Mouse (Mus musculus): ENCODE results near the gene Rnf150. TPM values are rescaled to one million over a fixed set of nuclear protein-coding genes. Genes with fewer than 3 reads are reported as not detected.

The Rnf150 gene
- total and polyA plus RNA-seq, 3 experiments, result not detected

GRCm38 (mm10) chr8:82843697-82844096 lies 19.5 kb upstream of the Rnf150 start:
- Histone ChIP-seq H3K4me3 (ENCODE audit: control insufficient read depth in 1 of 2, insufficient read depth in 1 of 2, low read depth in 2 of 2, low read length in 2 of 2) (no peak overlapping the region), H3K27me3 (ENCODE audit: control insufficient read depth in 1 of 2, insufficient read depth in 2 of 2, low read length in 2 of 2) (no peaks in the 10 kb centered on the region), H3K36me3 (ENCODE audit: control insufficient read depth in 1 of 2, insufficient read depth in 2 of 2, low read length in 2 of 2) (peaks cover 0 to 25% of the 10 kb centered on the region in 2 experiments; a peak in 2 of 4 replicates), H3K27ac (ENCODE audit: control insufficient read depth, low read depth, low read length) (no peak overlapping the region), H3K4me1 (ENCODE audit: control insufficient read depth in 1 of 2, insufficient read depth in 2 of 2, low read length in 2 of 2) (peaks cover 13 to 18% of the 10 kb centered on the region in 2 experiments), H3K79me2 (ENCODE audit: control insufficient read depth, insufficient read depth, low read length, poor library complexity) (no peaks in the 10 kb centered on the region), H3K9me3 (replicated peaks; ENCODE audit: insufficient read depth, low read length) (no peaks in the 10 kb centered on the region), H3K9ac (ENCODE audit: control insufficient read depth, low read depth, low read length, poor library complexity, severe bottlenecking) (no peak overlapping the region)
- peak; percentile 68 for TF ChIP-seq RCOR1 (IDR thresholded peaks at IDR 0.05; ENCODE audit: low read depth, low read length)
- TF ChIP-seq TAL1 (IDR thresholded peaks at IDR 0.05; ENCODE audit: low read length), result no peak
- TF ChIP-seq UBTF (IDR thresholded peaks at IDR 0.05; ENCODE audit: borderline replicate concordance, insufficient read depth, low read depth, low read length), result no peak
- peak; percentile 69 for DNase-seq (ENCODE audit: low read depth, low spot score)

DNA sequence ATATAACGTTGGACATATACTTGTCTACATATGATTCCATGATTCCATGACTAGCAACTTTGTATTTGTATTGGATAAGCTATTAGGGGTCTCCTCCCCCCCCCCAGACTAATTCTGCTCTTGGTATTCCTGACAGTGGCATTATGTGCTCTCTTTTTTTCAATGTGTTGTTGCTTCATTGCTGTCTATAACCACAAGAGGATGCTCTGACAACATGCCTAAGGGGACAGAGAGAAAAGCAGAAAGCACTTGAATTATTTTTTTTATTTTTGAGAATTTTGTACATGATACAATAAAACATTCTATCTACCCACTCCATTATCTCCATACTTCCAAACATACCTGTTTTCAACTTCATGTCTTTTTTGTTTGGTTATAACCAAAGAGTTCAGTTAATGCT lies 18.7 kb upstream of the Rnf150 start:
- no peak overlapping the region for H3K9ac ChIP-seq (ENCODE audit: control insufficient read depth, low read depth, low read length, poor library complexity, severe bottlenecking)
- no peak for TF ChIP-seq ZNF384 (IDR thresholded peaks at IDR 0.05; ENCODE audit: low read depth, low read length)
- no peak for TF ChIP-seq KAT2A (conservative IDR thresholded peaks at IDR 0.05; ENCODE audit: low read depth, low read length)
- TF ChIP-seq SIN3A (IDR thresholded peaks at IDR 0.05; ENCODE audit: low read length), result no peak
- no peak for TF ChIP-seq GATA1 (IDR thresholded peaks at IDR 0.05; ENCODE audit: low read depth, low read length)
- no peak for TF ChIP-seq UBTF (IDR thresholded peaks at IDR 0.05; ENCODE audit: borderline replicate concordance, insufficient read depth, low read depth, low read length)
- TF ChIP-seq JUND (IDR thresholded peaks at IDR 0.05; ENCODE audit: low read depth, low read length), result no peak
- TF ChIP-seq NELFE (IDR thresholded peaks at IDR 0.05; ENCODE audit: low read depth, low read length), result no peak
- TF ChIP-seq BHLHE40 (IDR thresholded peaks at IDR 0.05; ENCODE audit: borderline replicate concordance, low read depth, low read length), result no peak
- TF ChIP-seq ZKSCAN1 (IDR thresholded peaks at IDR 0.05; ENCODE audit: low read depth, low read length), result no peak
- TF ChIP-seq USF2 (IDR thresholded peaks at IDR 0.05; ENCODE audit: borderline replicate concordance in 1 of 2, insufficient read depth in 1 of 2, low read depth in 1 of 2, low read length in 2 of 2), result no peak
- no peak for TF ChIP-seq ETS1 (IDR thresholded peaks at IDR 0.05; ENCODE audit: low read depth, low read length)
- no peak overlapping the region for H3K27ac ChIP-seq (ENCODE audit: control insufficient read depth, low read depth, low read length)
- no peaks in the 10 kb centered on the region for H3K9me3 ChIP-seq (replicated peaks; ENCODE audit: insufficient read depth, low read length)
- H3K27me3 ChIP-seq (ENCODE audit: control insufficient read depth in 1 of 2, insufficient read depth in 2 of 2, low read length in 2 of 2), result no peaks in the 10 kb centered on the region
- H3K36me3 ChIP-seq (ENCODE audit: control insufficient read depth in 1 of 2, insufficient read depth in 2 of 2, low read length in 2 of 2), result peaks cover 0 to 25% of the 10 kb centered on the region in 2 experiments; a peak in 2 of 4 replicates
- DNase-seq (ENCODE audit: low read depth, low spot score), result no peak
- no peak overlapping the region for H3K4me3 ChIP-seq (ENCODE audit: control insufficient read depth in 1 of 2, insufficient read depth in 1 of 2, low read depth in 2 of 2, low read length in 2 of 2)
- peaks cover 13 to 18% of the 10 kb centered on the region in 2 experiments for H3K4me1 ChIP-seq (ENCODE audit: control insufficient read depth in 1 of 2, insufficient read depth in 2 of 2, low read length in 2 of 2)
- H3K79me2 ChIP-seq (ENCODE audit: control insufficient read depth, insufficient read depth, low read length, poor library complexity), result no peaks in the 10 kb centered on the region

DNA sequence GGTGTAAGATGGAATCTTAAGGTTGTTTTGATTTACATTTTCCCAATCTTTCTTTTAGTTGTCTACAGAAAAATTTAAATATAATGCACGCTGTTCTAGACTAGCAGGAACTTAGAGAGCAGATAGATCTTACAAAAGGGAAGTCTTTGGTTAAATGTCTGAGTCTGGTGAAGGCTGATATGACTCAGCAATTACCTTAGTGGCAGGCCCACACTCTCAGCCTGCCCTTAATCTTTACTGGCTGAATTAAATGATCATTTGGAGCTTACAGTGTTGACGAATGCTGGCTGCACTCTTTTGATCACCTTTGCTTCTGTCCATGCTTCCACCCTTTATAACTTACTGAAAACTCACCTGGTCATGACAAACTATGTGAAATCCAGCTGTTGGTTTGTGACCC lies 17.1 kb upstream of the Rnf150 start:
- peak overlapping the region; percentile 83 for H3K27ac ChIP-seq (ENCODE audit: control insufficient read depth, low read depth, low read length)
- H3K36me3 ChIP-seq (ENCODE audit: control insufficient read depth in 1 of 2, insufficient read depth in 2 of 2, low read length in 2 of 2), result peaks cover 0 to 19% of the 10 kb centered on the region in 2 experiments; a peak in 2 of 4 replicates
- peak; percentile 90 for DNase-seq (ENCODE audit: low read depth, low spot score)
- no peaks in the 10 kb centered on the region for H3K9me3 ChIP-seq (replicated peaks; ENCODE audit: insufficient read depth, low read length)
- H3K4me3 ChIP-seq (ENCODE audit: control insufficient read depth in 1 of 2, insufficient read depth in 1 of 2, low read depth in 2 of 2, low read length in 2 of 2), result no peak overlapping the region
- no peak overlapping the region for H3K9ac ChIP-seq (ENCODE audit: control insufficient read depth, low read depth, low read length, poor library complexity, severe bottlenecking)
- peaks cover 13 to 14% of the 10 kb centered on the region in 2 experiments for H3K4me1 ChIP-seq (ENCODE audit: control insufficient read depth in 1 of 2, insufficient read depth in 2 of 2, low read length in 2 of 2)
- no peaks in the 10 kb centered on the region for H3K79me2 ChIP-seq (ENCODE audit: control insufficient read depth, insufficient read depth, low read length, poor library complexity)
- H3K27me3 ChIP-seq (ENCODE audit: control insufficient read depth in 1 of 2, insufficient read depth in 2 of 2, low read length in 2 of 2), result no peaks in the 10 kb centered on the region
- TF ChIP-seq ZMIZ1 (IDR thresholded peaks at IDR 0.05; ENCODE audit: low read depth, low read length), result no peak
- no peak for TF ChIP-seq TBP (IDR thresholded peaks at IDR 0.05; ENCODE audit: low read depth, low read length)
- TF ChIP-seq ZNF384 (IDR thresholded peaks at IDR 0.05; ENCODE audit: low read depth, low read length), result peak; percentile 65
- TF ChIP-seq NELFE (IDR thresholded peaks at IDR 0.05; ENCODE audit: low read depth, low read length), result no peak
- no peak for TF ChIP-seq CHD1 (IDR thresholded peaks at IDR 0.05; ENCODE audit: low read depth, low read length)
- no peak for TF ChIP-seq POLR2AphosphoS5 (IDR thresholded peaks at IDR 0.05; ENCODE audit: borderline replicate concordance, low read depth, low read length)
- TF ChIP-seq NRF1 (IDR thresholded peaks at IDR 0.05; ENCODE audit: insufficient read depth, low read depth, low read length, poor library complexity, severe bottlenecking), result no peak
- 0 out of 2 replicates have a peak, but pooled peaks have one; percentile 20 for TF ChIP-seq JUND (IDR thresholded peaks at IDR 0.05; ENCODE audit: low read depth, low read length)
- no peak for TF ChIP-seq CTCF (IDR thresholded peaks at IDR 0.05 in 2 of 3, conservative IDR thresholded peaks at IDR 0.05 in 1 of 3; ENCODE audit: control insufficient read depth in 1 of 3, insufficient read depth in 1 of 3, low read depth in 2 of 3, low read length in 3 of 3, poor library complexity in 1 of 3, severe bottlenecking in 1 of 3)
- no peak for TF ChIP-seq SMC3 (IDR thresholded peaks at IDR 0.05; ENCODE audit: low read depth, low read length)
- peak; percentile 63; the same call in 1 of the 2 replicates for TF ChIP-seq SIN3A (IDR thresholded peaks at IDR 0.05; ENCODE audit: low read length)
- TF ChIP-seq EP300 (IDR thresholded peaks at IDR 0.05; ENCODE audit: low read depth in 1 of 2, low read length in 2 of 2), result peak; percentile 92 to 93
- no peak for TF ChIP-seq UBTF (IDR thresholded peaks at IDR 0.05; ENCODE audit: borderline replicate concordance, insufficient read depth, low read depth, low read length)
- peak; percentile 87 for TF ChIP-seq RCOR1 (IDR thresholded peaks at IDR 0.05; ENCODE audit: low read depth, low read length)
- 0 out of 2 replicates have a peak, but pooled peaks have one; percentile 23 for TF ChIP-seq MAX (IDR thresholded peaks at IDR 0.05; ENCODE audit: low read length)
- TF ChIP-seq ELF1 (IDR thresholded peaks at IDR 0.05; ENCODE audit: low read depth, low read length), result no peak
- TF ChIP-seq MAFK (IDR thresholded peaks at IDR 0.05; ENCODE audit: borderline replicate concordance, low read depth, low read length), result peak; percentile 93

All from MEL (cell line).